ENCODE assay signal across 8 mouse cellular contexts in genomic region chr14:46941896-46942812, GRCm38 (mm10). TPM values are rescaled to one million over a fixed set of nuclear protein-coding genes. Genes with fewer than 3 reads are reported as not detected.
A peak's percentile ranks its signal among the peaks of the same experiment; 100 is the strongest.
DNase-seq lines count a peak whose midpoint lies in the region; ATAC-seq lines count a peak whose summit lies in the region.

No protein-coding gene starts in this region.

- H3K27ac ChIP-seq in hindbrain, embryonic 14.5 days = peak overlapping the region; percentile 1; the same call in 1 of the 2 replicates
- 0 out of 2 replicates have a peak overlapping the region, but pooled peaks have one; percentile 25 for H3K27ac ChIP-seq in midbrain, embryonic 12.5 days (replicated peaks)

- no peaks in the 10 kb centered on the region for H3K9me3 ChIP-seq in hindbrain, embryonic 14.5 days (ENCODE audit: control insufficient read depth, low read length)
- no peaks in the 10 kb centered on the region for H3K9me3 ChIP-seq in midbrain, embryonic 12.5 days

- no peaks in the 10 kb centered on the region for H3K36me3 ChIP-seq in hindbrain, embryonic 14.5 days (replicated peaks; ENCODE audit: control insufficient read depth, insufficient read depth)
- no peaks in the 10 kb centered on the region for H3K36me3 ChIP-seq in midbrain, embryonic 12.5 days

- peaks cover 11% of the 10 kb centered on the region for H3K4me1 ChIP-seq in hindbrain, embryonic 14.5 days (replicated peaks; ENCODE audit: control insufficient read depth, insufficient read depth, low read length)
- H3K4me1 ChIP-seq in midbrain, embryonic 12.5 days = peaks cover 21% of the 10 kb centered on the region

- H3K27me3 ChIP-seq in hindbrain, embryonic 14.5 days (ENCODE audit: control insufficient read depth, insufficient read depth, low read length) = no peaks in the 10 kb centered on the region
- H3K27me3 ChIP-seq in midbrain, embryonic 12.5 days = no peaks in the 10 kb centered on the region

- 75% methylated on average over 23 of the region's 23 CpGs for WGBS in hindbrain, embryonic 14.5 days
- WGBS in midbrain, embryonic 12.5 days = 63% methylated on average over 23 of the region's 23 CpGs

- ATAC-seq in hindbrain, embryonic 14.5 days (ENCODE audit: low FRiP score) = no peak
- ATAC-seq in midbrain, embryonic 12.5 days (ENCODE audit: low FRiP score, low read depth) = peak; percentile 45

- H3K4me3 ChIP-seq in hindbrain, embryonic 14.5 days (replicated peaks; ENCODE audit: low read length) = no peak overlapping the region
- H3K4me3 ChIP-seq in midbrain, embryonic 12.5 days = no peak overlapping the region

- H3K9ac ChIP-seq in hindbrain, embryonic 14.5 days = no peak overlapping the region
- H3K9ac ChIP-seq in midbrain, embryonic 12.5 days (replicated peaks) = 0 out of 2 replicates have a peak overlapping the region, but pooled peaks have one; percentile 11

- DNase-seq in A20 (ENCODE audit: low read depth, low spot score) = peak; percentile 19
- peak; percentile 31 for DNase-seq in c-Kit-positive CD71-negative TER-119-negative erythroid progenitor cells, embryonic 14.5 days (ENCODE audit: low read depth)
- DNase-seq in gastrocnemius, adult 8-10 months (ENCODE audit: low spot score in 2 of 2) = peak; percentile 54 to 73
- no peak for DNase-seq in hindbrain, embryonic 14.5 days (ENCODE audit: low spot score)
- DNase-seq in left cerebral cortex, adult 18-20 months (ENCODE audit: low spot score in 2 of 2) = peak; percentile 47 to 68
- DNase-seq in testis, postnatal 14 days (ENCODE audit: low spot score) = peak; percentile 21
- no peak for DNase-seq in cerebellum, adult 9-11 months

- no peak overlapping the region for H3K4me2 ChIP-seq in hindbrain, embryonic 14.5 days (replicated peaks)
- no peak overlapping the region for H3K4me2 ChIP-seq in midbrain, embryonic 12.5 days (replicated peaks)

RNA-seq across cellular contexts. Expression of gene Samd4, which starts 59.5 kb away (rescaled TPM):
- 10 to 100 TPM; 47.4 to 69.0 (median 56.6) TPM for total RNA-seq in gastrocnemius, adult 8-10 months (2022)
- polyA plus RNA-seq in hindbrain, embryonic 14.5 days (2014; fragmentation: Nextera tagmentation; extraction: Ambion mirVana) = 2.9 and 3.1 TPM in 2 replicates
- 10 to 100 TPM; 25.9 to 29.3 TPM for total RNA-seq in left cerebral cortex, adult 18-20 months (2021)
- polyA plus RNA-seq in midbrain, embryonic 12.5 days (2016; fragmentation: Nextera tagmentation; extraction: Ambion mirVana) = 4.3 and 7.3 TPM in 2 replicates

Comparison
In these comparisons a context has a peak if more than half of its experiments do, and no peak if none do; other contexts are left out.
1. DNase-seq: peak in A20 (single experiment), c-Kit-positive CD71-negative TER-119-negative erythroid progenitor cells, embryonic 14.5 days (single experiment), gastrocnemius, adult 8-10 months (2 of 2), left cerebral cortex, adult 18-20 months (2 of 2) and testis, postnatal 14 days (single experiment); none in hindbrain, embryonic 14.5 days (single experiment) and cerebellum, adult 9-11 months (single experiment).